Mouse (Mus musculus) liver, embryonic 14.5 days (tissue): Measurements from ENCODE around the gene Mapk8ip3. TPM values are rescaled to one million over a fixed set of nuclear protein-coding genes. Genes with fewer than 3 reads are reported as not detected.

Experiments used
- ATAC-seq: fragments of 200-750 bp; cut with Nextera tagmentation; 2 replicates; pipeline ENCODE4 v1.8.0; 2017; ENCODE audit warnings: moderate number of reproducible peaks, mild to moderate bottlenecking, moderate library complexity; ENCODE audit not compliant: insufficient read depth
- DNase-seq, 3 experiments: peaks; one replicate each; pipeline ENCODE4 v3.0.0-alpha.2; 2012 to 2013; ENCODE audit warnings: low read depth in 3 of 3, low spot score in 3 of 3
- H3K27ac ChIP-seq: fragments of 300-500 bp; sonication (generic); 2 replicates; pipeline ENCODE4 v1.5.1; 2014; ENCODE audit warnings: moderate library complexity, mild to moderate bottlenecking, control low read depth, inconsistent platforms
- H3K27me3 ChIP-seq: fragments of 300-500 bp; sonication (generic); 2 replicates; pipeline ENCODE4 v1.6.1; 2014; ENCODE audit warnings: mild to moderate bottlenecking, low read length, moderate library complexity; ENCODE audit not compliant: control insufficient read depth, insufficient read depth
- H3K36me3 ChIP-seq: fragments of 300-500 bp; sonication (generic); replicated peaks from 2 replicates; pipeline ENCODE4 v1.6.1; 2014; ENCODE audit warnings: low read depth; ENCODE audit not compliant: control insufficient read depth, insufficient read depth
- H3K4me1 ChIP-seq, 2 experiments: fragments of 200-500 bp in 1 of 2; fragments of 300-500 bp in 1 of 2; sonication (generic) in 1 of 2; replicated peaks; 2 replicates each; pipeline ENCODE4 v1.6.1; 2012 to 2014; ENCODE audit warnings: antibody characterized with exemption in 1 of 2, inconsistent platforms in 1 of 2, low read length in 1 of 2; ENCODE audit not compliant: control insufficient read depth in 2 of 2, insufficient read depth in 2 of 2
- H3K4me2 ChIP-seq: fragments of 300-500 bp; sonication (generic); 2 replicates; pipeline ENCODE4 v1.6.1; 2014; ENCODE audit warnings: low read depth, mild to moderate bottlenecking, control low read depth, moderate library complexity
- H3K4me3 ChIP-seq, 2 experiments: fragments of 200-500 bp in 1 of 2; fragments of 300-500 bp in 1 of 2; sonication (generic) in 1 of 2; 2 replicates each; pipeline ENCODE4 v1.5.1; 2012 to 2014; ENCODE audit warnings: low read depth in 2 of 2, low read length in 2 of 2, mild to moderate bottlenecking in 2 of 2, control low read depth in 1 of 2, inconsistent platforms in 1 of 2, moderate library complexity in 1 of 2; ENCODE audit not compliant: insufficient read depth in 1 of 2
- H3K9ac ChIP-seq: fragments of 300-500 bp; sonication (generic); replicated peaks from 2 replicates; pipeline ENCODE4 v1.6.1; 2014; ENCODE audit warnings: mild to moderate bottlenecking, control low read depth, moderate library complexity
- H3K9me3 ChIP-seq: fragments of 300-500 bp; sonication (generic); 2 replicates; pipeline ENCODE4 v1.6.1; 2016; ENCODE audit warnings: low read length, mixed read lengths; ENCODE audit not compliant: control insufficient read depth
- CTCF ChIP-seq: IDR thresholded peaks from 2 replicates; pipeline ENCODE4 v1.5.1; 2016; ENCODE audit warnings: antibody characterized with exemption, low read depth, control low read depth
- EP300 ChIP-seq: IDR thresholded peaks from 2 replicates; pipeline ENCODE4 v1.6.1; 2016; ENCODE audit warnings: antibody characterized with exemption, low read depth
- WGBS: fragments of 180-500 bp; shearing (Covaris S2); extraction: QIAGEN DNeasy Blood & Tissue Kit; methylation state at CpG from one replicate; pipeline ENCODE4 v1.1.7; 2014; ENCODE audit not compliant: insufficient replicate concordance; 5-methylcytosine and 5-hydroxymethylcytosine counted together
- polyA plus RNA-seq, 2 experiments: library from polyadenylated mRNA; depleted of rRNA in 1 of 2; stranded (reverse) in 1 of 2; unstranded in 1 of 2; fragments of >200 nt; fragmentation: Nextera tagmentation in 1 of 2; extraction: Ambion mirVana in 1 of 2; gene quantifications; 2 replicates each; pipeline versions ENCODE4 v1.2.1 to v1.2.3; 2012 to 2014

Mapk8ip3 gene
- polyA plus RNA-seq, 2 experiments = 7.2 to 34.3 TPM

DNA sequence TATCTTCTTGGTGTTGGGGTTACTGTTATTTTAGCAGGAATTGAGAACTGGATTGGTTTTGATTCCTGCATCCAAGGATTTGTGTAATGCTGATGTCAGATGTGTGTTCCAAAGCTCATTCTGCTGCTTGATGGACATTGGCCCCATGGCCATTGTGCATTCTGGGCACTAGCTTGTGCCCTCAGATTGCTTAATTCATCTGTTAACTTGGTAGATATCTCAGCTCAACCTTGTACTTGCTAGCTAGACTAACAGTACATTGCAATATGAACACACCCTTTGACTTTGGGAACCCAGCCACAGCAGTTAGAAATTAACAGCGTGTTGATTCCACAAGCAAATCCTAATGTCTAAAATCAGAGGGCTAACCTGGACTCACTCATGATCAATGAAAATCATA lies 89.4 kb downstream of the Mapk8ip3 start:
- DNase-seq (no peak), ATAC-seq (no peak)
- Histone ChIP-seq H3K36me3 (no peaks in the 10 kb centered on the region; the same call in 1 of the 2 replicates), H3K27ac (peak overlapping the region; percentile 69), H3K4me2 (peak overlapping the region; percentile 89), H3K9me3 (no peaks in the 10 kb centered on the region), H3K27me3 (no peaks in the 10 kb centered on the region), H3K4me3 (peak overlapping the region; percentile 1 to 41; a peak in 3 of 4 replicates), H3K4me1 (peaks cover 18 to 21% of the 10 kb centered on the region in 2 experiments), H3K9ac (peak overlapping the region; percentile 35)
- TF ChIP-seq EP300 (no peak), CTCF (no peak)
- WGBS = 86% methylated on average over 1 of the region's 1 CpGs

DNA sequence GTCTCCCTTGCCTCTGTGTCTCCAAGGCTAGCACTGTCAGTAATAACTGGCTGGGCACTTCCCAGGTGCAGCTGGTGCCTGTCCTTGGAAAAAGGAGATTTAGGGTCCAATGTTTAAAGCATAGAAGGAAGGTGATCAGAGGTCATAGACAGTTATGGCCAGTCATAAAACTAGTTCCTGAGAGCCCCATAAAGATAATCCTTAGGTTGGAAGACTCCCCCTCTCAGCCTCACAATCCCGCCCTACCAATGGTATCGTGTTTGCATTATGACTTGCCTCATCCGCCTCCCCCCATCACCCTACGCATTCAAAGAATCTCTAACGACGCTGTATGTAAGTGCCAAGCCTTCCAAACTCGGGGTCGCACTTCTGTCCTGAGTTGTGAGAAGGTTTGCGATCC lies 92.3 kb downstream of the Mapk8ip3 start:
- 57% methylated on average over 9 of the region's 9 CpGs for whole genome bisulfite sequencing
- H3K9ac ChIP-seq = no peak overlapping the region

DNA sequence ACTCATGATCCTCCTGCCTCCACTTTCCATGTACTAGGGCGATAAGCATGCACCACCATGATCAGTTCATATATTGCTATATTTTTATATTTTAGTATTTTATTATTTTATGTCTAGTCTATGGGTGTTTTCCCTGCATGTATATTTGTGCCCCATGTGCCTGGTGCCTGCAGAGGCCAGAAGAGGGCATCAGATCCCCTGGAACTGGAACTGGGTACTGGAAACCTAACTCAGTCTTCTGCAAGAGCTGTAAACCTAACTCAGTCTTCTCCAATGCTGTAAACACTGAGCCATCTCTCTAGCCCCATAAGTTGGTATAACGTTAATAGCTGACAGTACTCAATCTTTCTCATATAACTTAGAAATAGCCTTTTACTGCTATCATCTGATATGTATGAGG lies 94.1 kb downstream of the Mapk8ip3 start:
- TF ChIP-seq EP300 = no peak
- TF ChIP-seq CTCF = peak; percentile 75
- ATAC-seq = peak; percentile 53; the same call in 1 of the 2 replicates

More for the DNA sequence above, 92.3 kb downstream of the Mapk8ip3 start:
- H3K27me3 ChIP-seq = no peaks in the 10 kb centered on the region; the same call in 1 of the 2 replicates
- TF ChIP-seq EP300 (no peak), CTCF (no peak)
- H3K4me3 ChIP-seq = no peak overlapping the region
- H3K27ac ChIP-seq = no peak overlapping the region
- no peak for ATAC-seq
- no peak for DNase-seq
- H3K36me3 ChIP-seq = no peaks in the 10 kb centered on the region; the same call in 1 of the 2 replicates
- H3K4me2 ChIP-seq = no peak overlapping the region
- peaks cover 9 to 11% of the 10 kb centered on the region in 2 experiments for H3K4me1 ChIP-seq
- H3K9me3 ChIP-seq = no peaks in the 10 kb centered on the region

More for the DNA sequence above, 94.1 kb downstream of the Mapk8ip3 start:
- 46% methylated on average over 2 of the region's 2 CpGs for WGBS
- no peak overlapping the region for H3K4me2 ChIP-seq
- no peaks in the 10 kb centered on the region for H3K9me3 ChIP-seq
- no peak overlapping the region for H3K4me3 ChIP-seq
- no peaks in the 10 kb centered on the region; the same call in 1 of the 2 replicates for H3K27me3 ChIP-seq
- DNase-seq = no peak
- H3K4me1 ChIP-seq = peaks cover 7 to 8% of the 10 kb centered on the region in 2 experiments
- H3K36me3 ChIP-seq = no peaks in the 10 kb centered on the region; the same call in 1 of the 2 replicates
- H3K27ac ChIP-seq = no peak overlapping the region
- no peak overlapping the region; the same call in 1 of the 2 replicates for H3K9ac ChIP-seq

Other genes with a start within 250 kb of the Mapk8ip3 start
- gene Syngr3, start 247.0 kb downstream of the Mapk8ip3 start, polyA plus RNA-seq (2012; rRNA removed) = 0.06 and 0.14 TPM in 2 replicates
- gene Syngr3, start 247.0 kb downstream of the Mapk8ip3 start, polyA plus RNA-seq (2014; fragmentation: Nextera tagmentation; extraction: Ambion mirVana) = 0.08 TPM in 1 of 2 replicates, not detected in the other
- gene Gfer, start 240.8 kb downstream of the Mapk8ip3 start, polyA plus RNA-seq (2012; rRNA removed) = 13.9 and 19.5 TPM in 2 replicates
- gene Gfer, start 240.8 kb downstream of the Mapk8ip3 start, polyA plus RNA-seq (2014; fragmentation: Nextera tagmentation; extraction: Ambion mirVana) = 30.2 and 32.3 TPM in 2 replicates
- 0.87 and 0.97 TPM in 2 replicates for gene Noxo1, start 240.7 kb downstream of the Mapk8ip3 start, polyA plus RNA-seq (2012; rRNA removed)
- gene Noxo1, start 240.7 kb downstream of the Mapk8ip3 start, polyA plus RNA-seq (2014; fragmentation: Nextera tagmentation; extraction: Ambion mirVana) = 0.25 and 0.30 TPM in 2 replicates
- gene Tbl3, start 229.3 kb downstream of the Mapk8ip3 start, polyA plus RNA-seq (2012; rRNA removed) = 20.5 and 26.8 TPM in 2 replicates
- 31.3 and 33.4 TPM in 2 replicates for gene Tbl3, start 229.3 kb downstream of the Mapk8ip3 start, polyA plus RNA-seq (2014; fragmentation: Nextera tagmentation; extraction: Ambion mirVana)
- 0.11 and 0.29 TPM in 2 replicates for gene Rnf151, start 218.9 kb downstream of the Mapk8ip3 start, polyA plus RNA-seq (2012; rRNA removed)
- not detected in 2 replicates for gene Rnf151, start 218.9 kb downstream of the Mapk8ip3 start, polyA plus RNA-seq (2014; fragmentation: Nextera tagmentation; extraction: Ambion mirVana)
- 2,096 and 2,246 TPM in 2 replicates for gene Rps2, start 218.9 kb downstream of the Mapk8ip3 start, polyA plus RNA-seq (2012; rRNA removed)
- gene Rps2, start 218.9 kb downstream of the Mapk8ip3 start, polyA plus RNA-seq (2014; fragmentation: Nextera tagmentation; extraction: Ambion mirVana) = 1,219 and 1,250 TPM in 2 replicates
- gene Ndufb10, start 212.5 kb downstream of the Mapk8ip3 start, polyA plus RNA-seq (2012; rRNA removed) = 84.0 and 162 TPM in 2 replicates
- 207 and 216 TPM in 2 replicates for gene Ndufb10, start 212.5 kb downstream of the Mapk8ip3 start, polyA plus RNA-seq (2014; fragmentation: Nextera tagmentation; extraction: Ambion mirVana)
- gene Rpl3l, start 209.2 kb downstream of the Mapk8ip3 start, polyA plus RNA-seq (2012; rRNA removed) = 0.03 TPM in 1 of 2 replicates, not detected in the other
- gene Rpl3l, start 209.2 kb downstream of the Mapk8ip3 start, polyA plus RNA-seq (2014; fragmentation: Nextera tagmentation; extraction: Ambion mirVana) = not detected in 2 replicates
- gene Msrb1, start 200.3 kb downstream of the Mapk8ip3 start, polyA plus RNA-seq (2012; rRNA removed) = 18.3 and 25.4 TPM in 2 replicates
- 28.8 and 28.9 TPM in 2 replicates for gene Msrb1, start 200.3 kb downstream of the Mapk8ip3 start, polyA plus RNA-seq (2014; fragmentation: Nextera tagmentation; extraction: Ambion mirVana)
- 0.03 and 0.06 TPM in 2 replicates for gene Hs3st6, start 184.0 kb downstream of the Mapk8ip3 start, polyA plus RNA-seq (2012; rRNA removed)
- not detected in 2 replicates for gene Hs3st6, start 184.0 kb downstream of the Mapk8ip3 start, polyA plus RNA-seq (2014; fragmentation: Nextera tagmentation; extraction: Ambion mirVana)
- 0.50 and 0.65 TPM in 2 replicates for gene Meiob, start 132.7 kb downstream of the Mapk8ip3 start, polyA plus RNA-seq (2012; rRNA removed)
- gene Meiob, start 132.7 kb downstream of the Mapk8ip3 start, polyA plus RNA-seq (2014; fragmentation: Nextera tagmentation; extraction: Ambion mirVana) = 0.90 and 1.2 TPM in 2 replicates
- gene Hagh, start 96.8 kb downstream of the Mapk8ip3 start, polyA plus RNA-seq (2012; rRNA removed) = 49.8 and 65.9 TPM in 2 replicates
- gene Hagh, start 96.8 kb downstream of the Mapk8ip3 start, polyA plus RNA-seq (2014; fragmentation: Nextera tagmentation; extraction: Ambion mirVana) = 109 and 120 TPM in 2 replicates
- gene Fahd1, start 86.6 kb downstream of the Mapk8ip3 start, polyA plus RNA-seq (2012; rRNA removed) = 18.6 and 24.0 TPM in 2 replicates
- 37.2 and 40.1 TPM in 2 replicates for gene Fahd1, start 86.6 kb downstream of the Mapk8ip3 start, polyA plus RNA-seq (2014; fragmentation: Nextera tagmentation; extraction: Ambion mirVana)
- gene Igfals, start 71.0 kb downstream of the Mapk8ip3 start, polyA plus RNA-seq (2012; rRNA removed) = 3.4 and 4.3 TPM in 2 replicates
- gene Igfals, start 71.0 kb downstream of the Mapk8ip3 start, polyA plus RNA-seq (2014; fragmentation: Nextera tagmentation; extraction: Ambion mirVana) = 4.7 and 6.3 TPM in 2 replicates
- 30.8 and 33.1 TPM in 2 replicates for gene Nubp2, start 50.6 kb downstream of the Mapk8ip3 start, polyA plus RNA-seq (2012; rRNA removed)
- gene Nubp2, start 50.6 kb downstream of the Mapk8ip3 start, polyA plus RNA-seq (2014; fragmentation: Nextera tagmentation; extraction: Ambion mirVana) = 76.7 and 80.1 TPM in 2 replicates
- 26.3 and 28.4 TPM in 2 replicates for gene Spsb3, start 50.3 kb downstream of the Mapk8ip3 start, polyA plus RNA-seq (2012; rRNA removed)
- 37.5 and 40.2 TPM in 2 replicates for gene Spsb3, start 50.3 kb downstream of the Mapk8ip3 start, polyA plus RNA-seq (2014; fragmentation: Nextera tagmentation; extraction: Ambion mirVana)
- 7.6 and 9.4 TPM in 2 replicates for gene Eme2, start 41.9 kb downstream of the Mapk8ip3 start, polyA plus RNA-seq (2012; rRNA removed)
- 7.4 and 8.5 TPM in 2 replicates for gene Eme2, start 41.9 kb downstream of the Mapk8ip3 start, polyA plus RNA-seq (2014; fragmentation: Nextera tagmentation; extraction: Ambion mirVana)
- 48.0 and 49.2 TPM in 2 replicates for gene Mrps34, start 41.9 kb downstream of the Mapk8ip3 start, polyA plus RNA-seq (2012; rRNA removed)
- gene Mrps34, start 41.9 kb downstream of the Mapk8ip3 start, polyA plus RNA-seq (2014; fragmentation: Nextera tagmentation; extraction: Ambion mirVana) = 43.5 and 49.9 TPM in 2 replicates
- gene Nme3, start 40.5 kb downstream of the Mapk8ip3 start, polyA plus RNA-seq (2012; rRNA removed) = 55.7 and 65.6 TPM in 2 replicates
- 79.2 and 83.7 TPM in 2 replicates for gene Nme3, start 40.5 kb downstream of the Mapk8ip3 start, polyA plus RNA-seq (2014; fragmentation: Nextera tagmentation; extraction: Ambion mirVana)
- 18.9 and 24.3 TPM in 2 replicates for gene Jpt2, start 23.7 kb upstream of the Mapk8ip3 start, polyA plus RNA-seq (2012; rRNA removed)
- gene Jpt2, start 23.7 kb upstream of the Mapk8ip3 start, polyA plus RNA-seq (2014; fragmentation: Nextera tagmentation; extraction: Ambion mirVana) = 31.6 and 34.3 TPM in 2 replicates
- gene Cramp1l, start 78.8 kb upstream of the Mapk8ip3 start, polyA plus RNA-seq (2012; rRNA removed) = 7.8 and 7.9 TPM in 2 replicates
- 3.2 and 3.9 TPM in 2 replicates for gene Cramp1l, start 78.8 kb upstream of the Mapk8ip3 start, polyA plus RNA-seq (2014; fragmentation: Nextera tagmentation; extraction: Ambion mirVana)
- 51.8 and 61.2 TPM in 2 replicates for gene Ift140, start 79.1 kb upstream of the Mapk8ip3 start, polyA plus RNA-seq (2012; rRNA removed)
- 115 and 124 TPM in 2 replicates for gene Ift140, start 79.1 kb upstream of the Mapk8ip3 start, polyA plus RNA-seq (2014; fragmentation: Nextera tagmentation; extraction: Ambion mirVana)
- gene Tmem204, start 146.6 kb upstream of the Mapk8ip3 start, polyA plus RNA-seq (2012; rRNA removed) = 3.0 and 3.1 TPM in 2 replicates
- 4.3 TPM in 2 replicates for gene Tmem204, start 146.6 kb upstream of the Mapk8ip3 start, polyA plus RNA-seq (2014; fragmentation: Nextera tagmentation; extraction: Ambion mirVana)
- gene Telo2, start 179.0 kb upstream of the Mapk8ip3 start, polyA plus RNA-seq (2012; rRNA removed) = 8.0 and 8.7 TPM in 2 replicates
- 11.0 and 12.1 TPM in 2 replicates for gene Telo2, start 179.0 kb upstream of the Mapk8ip3 start, polyA plus RNA-seq (2014; fragmentation: Nextera tagmentation; extraction: Ambion mirVana)
- gene Ptx4, start 183.8 kb upstream of the Mapk8ip3 start, polyA plus RNA-seq (2012; rRNA removed) = not detected in 2 replicates
- gene Ptx4, start 183.8 kb upstream of the Mapk8ip3 start, polyA plus RNA-seq (2014; fragmentation: Nextera tagmentation; extraction: Ambion mirVana) = not detected in 2 replicates
- 7.1 and 7.9 TPM in 2 replicates for gene Clcn7, start 196.4 kb upstream of the Mapk8ip3 start, polyA plus RNA-seq (2012; rRNA removed)
- 8.7 and 8.8 TPM in 2 replicates for gene Clcn7, start 196.4 kb upstream of the Mapk8ip3 start, polyA plus RNA-seq (2014; fragmentation: Nextera tagmentation; extraction: Ambion mirVana)
- not detected in 2 replicates for gene Ccdc154, start 225.5 kb upstream of the Mapk8ip3 start, polyA plus RNA-seq (2012; rRNA removed)
- gene Ccdc154, start 225.5 kb upstream of the Mapk8ip3 start, polyA plus RNA-seq (2014; fragmentation: Nextera tagmentation; extraction: Ambion mirVana) = 0.05 TPM in 1 of 2 replicates, not detected in the other
- gene Gm38655, start 238.5 kb upstream of the Mapk8ip3 start, polyA plus RNA-seq (2012; rRNA removed) = not detected in 2 replicates
- not detected in 2 replicates for gene Gm38655, start 238.5 kb upstream of the Mapk8ip3 start, polyA plus RNA-seq (2014; fragmentation: Nextera tagmentation; extraction: Ambion mirVana)
- gene BC003965, start 247.6 kb upstream of the Mapk8ip3 start, polyA plus RNA-seq (2012; rRNA removed) = 9.9 and 13.4 TPM in 2 replicates
- 16.8 and 17.4 TPM in 2 replicates for gene BC003965, start 247.6 kb upstream of the Mapk8ip3 start, polyA plus RNA-seq (2014; fragmentation: Nextera tagmentation; extraction: Ambion mirVana)